Mouse (Mus musculus): ENCODE results near the gene Gm45021.

DNA sequence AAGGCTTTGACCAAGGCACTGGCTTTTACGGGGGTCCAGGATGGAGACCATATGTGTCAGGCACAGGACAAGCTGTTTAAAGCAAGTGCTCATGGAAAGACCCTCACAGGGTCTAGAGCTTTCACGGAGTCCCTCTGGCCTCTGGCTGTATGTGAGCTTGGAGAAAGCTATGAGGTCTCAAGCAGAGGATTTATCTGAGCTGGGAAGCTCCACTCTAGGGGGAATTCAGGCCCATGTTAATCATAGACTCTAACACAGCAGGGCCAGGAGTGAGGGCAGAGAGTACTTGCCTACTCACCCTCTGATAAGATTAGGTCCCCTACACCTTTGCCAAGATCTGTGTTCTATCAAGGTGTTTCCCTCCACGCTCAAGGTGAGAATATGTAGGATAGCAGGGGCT, 46.8 kb upstream of the Gm45021 start:
- no peak for TF ChIP-seq CTCF (IDR thresholded peaks at IDR 0.05; ENCODE audit: extremely low read depth, insufficient read depth, insufficient read length, insufficient replicate concordance)
- no peak for TF ChIP-seq POLR2A (IDR thresholded peaks at IDR 0.05; ENCODE audit: low read depth, low read length)

Measured in spleen, adult 2 months (tissue).